Mouse (Mus musculus): ENCODE measurements at regions not wholly inside any gene's neighbourhood (a gene's known extent, or its start where the extent isn't known, plus 50 kb on each side); places are given as distances from the start of the nearest gene placed in this dataset.

DNA sequence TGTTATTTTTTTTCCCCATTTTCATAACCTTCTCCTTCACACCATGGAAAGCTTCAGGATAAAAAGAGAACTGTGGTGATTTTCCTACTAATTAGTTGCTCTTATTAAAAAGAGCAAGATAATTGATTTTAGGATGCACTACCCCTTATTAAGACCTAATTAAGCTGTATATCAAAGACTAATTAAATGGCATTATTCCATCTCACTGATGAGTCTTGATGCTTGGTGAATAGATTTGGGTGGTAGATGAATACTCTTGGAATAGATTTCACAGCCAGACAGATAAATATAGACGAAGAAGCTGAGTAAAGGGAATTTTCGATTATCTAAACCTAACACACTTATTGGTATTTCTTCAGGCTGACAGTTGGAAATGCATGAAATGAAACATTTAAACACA is 346.5 kb upstream of the Tenm2 start:
- WGBS: 81% methylated on average over 2 of the region's 2 CpGs

GRCm38 (mm10) chr11:37533624-37534023 is 297.9 kb upstream of the Tenm2 start:
- no peaks in the 10 kb centered on the region for H3K27me3 ChIP-seq
- WGBS: 37% methylated on average over 2 of the region's 2 CpGs
- H3K9ac ChIP-seq (replicated peaks): no peak overlapping the region
- no peak overlapping the region for H3K4me3 ChIP-seq (replicated peaks)
- H3K4me1 ChIP-seq (replicated peaks): peaks cover 6% of the 10 kb centered on the region
- H3K36me3 ChIP-seq: no peaks in the 10 kb centered on the region
- ATAC-seq: no peak
- H3K9me3 ChIP-seq: no peaks in the 10 kb centered on the region
- no peak overlapping the region for H3K27ac ChIP-seq
- no peak overlapping the region for H3K4me2 ChIP-seq (replicated peaks)

More for the DNA sequence above, 346.5 kb upstream of the Tenm2 start:
- no peaks in the 10 kb centered on the region for H3K9me3 ChIP-seq
- ATAC-seq: no peak
- H3K9ac ChIP-seq (replicated peaks): no peak overlapping the region
- no peaks in the 10 kb centered on the region for H3K27me3 ChIP-seq
- no peaks in the 10 kb centered on the region for H3K36me3 ChIP-seq
- no peak overlapping the region for H3K4me2 ChIP-seq (replicated peaks)
- no peak overlapping the region for H3K4me3 ChIP-seq (replicated peaks)
- no peaks in the 10 kb centered on the region for H3K4me1 ChIP-seq (replicated peaks)
- no peak overlapping the region for H3K27ac ChIP-seq

GRCm38 (mm10) chr11:37532476-37532875 is 296.7 kb upstream of the Tenm2 start:
- ATAC-seq: no peak
- no peaks in the 10 kb centered on the region for H3K36me3 ChIP-seq
- no peaks in the 10 kb centered on the region for H3K9me3 ChIP-seq
- H3K27me3 ChIP-seq: no peaks in the 10 kb centered on the region
- H3K27ac ChIP-seq: no peak overlapping the region
- no peak overlapping the region for H3K9ac ChIP-seq (replicated peaks)
- H3K4me3 ChIP-seq (replicated peaks): no peak overlapping the region
- peaks cover 10% of the 10 kb centered on the region for H3K4me1 ChIP-seq (replicated peaks)
- WGBS: 49% methylated on average over 2 of the region's 2 CpGs
- no peak overlapping the region for H3K4me2 ChIP-seq (replicated peaks)

DNA sequence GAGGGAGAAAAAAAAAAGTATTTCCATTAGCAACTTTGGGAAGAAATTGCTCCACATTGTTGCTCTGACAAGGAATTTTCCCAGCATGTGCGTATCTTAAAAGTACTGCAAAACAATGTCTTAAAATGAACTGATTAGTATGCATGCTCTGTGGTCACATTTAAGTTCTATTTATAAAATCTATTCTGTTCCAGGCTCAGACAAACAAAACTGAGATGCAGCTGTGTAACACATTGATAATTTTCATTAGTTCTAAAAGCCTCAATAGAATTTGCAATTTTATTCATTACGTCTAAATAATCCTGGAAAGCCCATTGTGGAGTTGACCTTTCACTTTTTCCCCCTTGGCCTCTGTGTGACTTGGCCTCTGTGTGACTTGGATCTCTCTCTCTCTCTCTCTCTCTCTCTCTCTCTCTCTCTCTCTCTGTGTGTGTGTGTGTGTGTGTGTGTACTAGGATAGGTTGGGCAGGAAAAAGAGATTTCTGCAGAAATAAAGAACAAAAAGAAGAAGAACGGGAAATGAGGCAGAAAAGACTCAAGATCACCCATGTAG is 262.8 kb upstream of the Tenm2 start:
- H3K27ac ChIP-seq: no peak overlapping the region
- ATAC-seq: no peak
- H3K36me3 ChIP-seq: no peaks in the 10 kb centered on the region
- 16% methylated on average over 3 of the region's 3 CpGs for WGBS
- H3K4me1 ChIP-seq (replicated peaks): peaks cover 9% of the 10 kb centered on the region; the same call in 1 of the 2 replicates
- H3K27me3 ChIP-seq: 0 out of 2 replicates have a peak, but pooled peaks cover 2% of the 10 kb centered on the region
- H3K4me2 ChIP-seq (replicated peaks): no peak overlapping the region
- no peak overlapping the region for H3K4me3 ChIP-seq (replicated peaks)
- H3K9me3 ChIP-seq: no peaks in the 10 kb centered on the region
- H3K9ac ChIP-seq (replicated peaks): no peak overlapping the region

DNA sequence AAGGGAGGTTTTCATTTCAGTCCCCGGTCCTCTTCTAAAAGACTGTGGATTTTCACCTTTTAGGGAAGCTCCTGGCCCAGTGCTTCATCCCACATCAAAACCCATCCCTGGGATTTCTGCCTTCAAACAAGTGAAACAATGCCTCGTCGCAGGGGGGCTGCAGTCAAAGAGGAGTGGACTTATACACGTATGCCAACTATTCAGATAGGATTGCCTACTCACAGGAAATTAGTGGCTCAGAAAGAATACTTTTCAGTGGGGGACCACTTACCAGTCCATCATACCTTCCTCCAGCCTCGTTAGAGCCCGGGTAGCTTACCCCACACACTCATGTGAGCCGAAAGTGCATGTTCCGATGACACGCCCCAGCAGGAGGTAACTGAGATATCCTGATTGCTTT is 262.1 kb upstream of the Tenm2 start:
- Histone ChIP-seq H3K9ac (replicated peaks) (no peak overlapping the region), H3K36me3 (no peaks in the 10 kb centered on the region), H3K4me2 (replicated peaks) (no peak overlapping the region), H3K9me3 (no peaks in the 10 kb centered on the region), H3K4me3 (replicated peaks) (no peak overlapping the region), H3K4me1 (replicated peaks) (peaks cover 9% of the 10 kb centered on the region; the same call in 1 of the 2 replicates), H3K27me3 (0 out of 2 replicates have a peak, but pooled peaks cover 2% of the 10 kb centered on the region), H3K27ac (no peak overlapping the region)
- WGBS: 12% methylated on average over 9 of the region's 9 CpGs
- ATAC-seq: no peak

GRCm38 (mm10) chr11:37480236-37480635 is 244.5 kb upstream of the Tenm2 start:
- Histone ChIP-seq H3K9ac (replicated peaks) (no peak overlapping the region), H3K4me3 (replicated peaks) (no peak overlapping the region), H3K27me3 (no peaks in the 10 kb centered on the region), H3K9me3 (no peaks in the 10 kb centered on the region), H3K36me3 (no peaks in the 10 kb centered on the region), H3K4me1 (replicated peaks) (no peaks in the 10 kb centered on the region), H3K4me2 (replicated peaks) (no peak overlapping the region), H3K27ac (no peak overlapping the region)
- WGBS: 80% methylated on average over 3 of the region's 3 CpGs
- ATAC-seq: no peak

- no peaks in the 10 kb centered on the region for H3K4me1 ChIP-seq (replicated peaks)
- H3K27me3 ChIP-seq: no peaks in the 10 kb centered on the region
- no peaks in the 10 kb centered on the region for H3K9me3 ChIP-seq
- 94% methylated on average over 6 of the region's 6 CpGs for WGBS
- no peak overlapping the region for H3K27ac ChIP-seq
- H3K4me2 ChIP-seq (replicated peaks): no peak overlapping the region
- ATAC-seq: no peak
- no peak overlapping the region for H3K4me3 ChIP-seq (replicated peaks)
- no peak overlapping the region for H3K9ac ChIP-seq (replicated peaks)
- H3K36me3 ChIP-seq: no peaks in the 10 kb centered on the region
Observed at GRCm38 (mm10) chr11:37478970-37479482, 243.3 kb upstream of the Tenm2 start.

DNA sequence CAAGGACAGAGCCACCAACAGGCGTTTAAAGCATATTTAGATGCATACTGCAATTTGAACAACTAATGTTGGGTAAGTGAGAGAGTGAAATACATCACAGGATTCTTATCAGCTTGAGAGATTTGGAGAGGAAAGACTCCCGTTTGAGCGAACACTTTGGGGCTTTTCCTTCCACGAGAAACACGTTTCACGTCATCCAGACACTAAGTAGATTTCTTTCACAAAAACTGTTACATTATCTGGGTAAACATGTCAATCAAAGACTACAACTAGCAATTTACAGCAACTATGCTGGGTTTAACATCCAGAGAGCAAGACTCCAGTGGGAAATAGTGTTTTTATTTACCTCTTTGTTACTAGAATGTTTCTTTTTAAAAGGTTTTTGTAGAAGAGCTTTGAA is 238.3 kb upstream of the Tenm2 start:
- Histone ChIP-seq H3K4me1 (replicated peaks) (no peaks in the 10 kb centered on the region), H3K4me3 (replicated peaks) (no peak overlapping the region), H3K27ac (no peak overlapping the region), H3K9me3 (no peaks in the 10 kb centered on the region), H3K36me3 (no peaks in the 10 kb centered on the region), H3K4me2 (replicated peaks) (no peak overlapping the region), H3K9ac (replicated peaks) (no peak overlapping the region), H3K27me3 (no peaks in the 10 kb centered on the region)
- WGBS: 78% methylated on average over 6 of the region's 6 CpGs
- no peak for ATAC-seq

DNA sequence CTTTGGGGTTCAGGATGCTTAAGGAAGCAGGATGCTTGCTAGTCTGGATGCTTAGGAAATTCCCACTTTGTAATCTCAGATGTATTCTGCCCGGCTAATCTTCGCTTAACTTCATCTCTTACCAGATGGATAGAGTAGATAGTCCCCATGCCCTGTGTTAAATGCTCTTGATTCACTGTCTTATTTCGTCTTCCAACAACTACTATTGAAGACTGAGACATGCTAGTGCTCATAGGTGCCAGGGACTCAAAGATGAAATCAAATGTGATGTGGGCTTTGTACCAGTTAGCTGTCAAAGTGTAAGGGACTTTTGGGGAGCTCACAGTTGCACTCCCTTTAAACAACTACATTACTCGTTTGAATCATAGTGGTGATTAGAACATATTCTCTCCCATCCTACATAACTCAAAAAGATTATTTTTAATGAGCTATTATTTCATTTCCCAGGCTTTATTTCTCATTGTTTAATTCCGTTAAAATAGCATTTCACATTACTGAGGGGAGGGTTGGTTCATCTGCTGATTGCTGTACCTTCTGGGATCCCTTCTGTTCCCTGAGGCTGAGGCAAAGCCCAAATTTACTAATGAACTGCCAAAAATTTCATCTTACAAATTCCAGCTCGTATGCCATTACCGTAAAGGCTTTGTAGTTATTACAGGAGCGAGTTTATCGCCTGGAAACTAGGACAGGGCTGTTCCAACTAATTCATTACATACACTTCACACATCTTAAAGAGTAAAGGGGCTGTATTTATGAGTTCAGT is 228.1 kb upstream of the Tenm2 start:
- Histone ChIP-seq H3K4me3 (replicated peaks) (no peak overlapping the region), H3K4me2 (replicated peaks) (no peak overlapping the region), H3K4me1 (replicated peaks) (no peaks in the 10 kb centered on the region), H3K9ac (replicated peaks) (no peak overlapping the region), H3K36me3 (no peaks in the 10 kb centered on the region), H3K27ac (no peak overlapping the region), H3K27me3 (no peaks in the 10 kb centered on the region), H3K9me3 (no peaks in the 10 kb centered on the region)
- 88% methylated on average over 9 of the region's 9 CpGs for WGBS
- ATAC-seq: no peak

- no peak overlapping the region for H3K9ac ChIP-seq (replicated peaks)
- H3K4me2 ChIP-seq (replicated peaks): no peak overlapping the region
- H3K4me3 ChIP-seq (replicated peaks): no peak overlapping the region
- no peak for ATAC-seq
- H3K27ac ChIP-seq: no peak overlapping the region
- WGBS: 87% methylated on average over 4 of the region's 4 CpGs
- H3K36me3 ChIP-seq: no peaks in the 10 kb centered on the region
- no peaks in the 10 kb centered on the region for H3K4me1 ChIP-seq (replicated peaks)
- no peaks in the 10 kb centered on the region for H3K9me3 ChIP-seq
- H3K27me3 ChIP-seq: no peaks in the 10 kb centered on the region
Observed at GRCm38 (mm10) chr11:37462375-37462774, 226.6 kb upstream of the Tenm2 start.

DNA sequence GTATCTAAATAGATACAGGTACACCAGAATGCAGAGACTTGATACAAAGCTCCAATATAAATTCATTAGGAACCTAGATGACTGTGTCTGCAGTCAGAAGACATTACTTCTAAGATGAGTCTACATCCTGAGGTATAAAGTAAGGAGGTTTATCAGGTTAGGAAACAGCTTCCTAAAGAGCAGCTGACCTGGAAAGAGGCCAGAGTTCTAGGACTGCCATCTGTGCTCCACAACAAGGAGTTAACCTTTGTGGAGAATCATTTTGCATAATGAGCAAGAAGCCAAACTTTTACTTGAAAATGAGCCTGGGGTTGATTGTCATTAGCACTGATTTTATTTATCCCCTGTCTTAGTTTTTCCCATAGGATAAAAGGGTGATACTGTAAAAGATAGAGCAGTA is 211.6 kb upstream of the Tenm2 start:
- Histone ChIP-seq H3K36me3 (no peaks in the 10 kb centered on the region), H3K9ac (replicated peaks) (no peak overlapping the region), H3K9me3 (no peaks in the 10 kb centered on the region), H3K4me1 (replicated peaks) (no peaks in the 10 kb centered on the region), H3K4me3 (replicated peaks) (no peak overlapping the region), H3K27ac (no peak overlapping the region), H3K4me2 (replicated peaks) (no peak overlapping the region), H3K27me3 (no peaks in the 10 kb centered on the region)
- ATAC-seq: no peak

GRCm38 (mm10) chr11:37446626-37447025 is 210.9 kb upstream of the Tenm2 start:
- 86% methylated on average over 1 of the region's 1 CpGs for WGBS
- no peaks in the 10 kb centered on the region for H3K9me3 ChIP-seq
- H3K4me3 ChIP-seq (replicated peaks): no peak overlapping the region
- H3K36me3 ChIP-seq: no peaks in the 10 kb centered on the region
- H3K27ac ChIP-seq: no peak overlapping the region
- H3K27me3 ChIP-seq: no peaks in the 10 kb centered on the region
- H3K9ac ChIP-seq (replicated peaks): no peak overlapping the region
- H3K4me1 ChIP-seq (replicated peaks): no peaks in the 10 kb centered on the region
- ATAC-seq: no peak
- H3K4me2 ChIP-seq (replicated peaks): no peak overlapping the region
